In the genomic region with DNA sequence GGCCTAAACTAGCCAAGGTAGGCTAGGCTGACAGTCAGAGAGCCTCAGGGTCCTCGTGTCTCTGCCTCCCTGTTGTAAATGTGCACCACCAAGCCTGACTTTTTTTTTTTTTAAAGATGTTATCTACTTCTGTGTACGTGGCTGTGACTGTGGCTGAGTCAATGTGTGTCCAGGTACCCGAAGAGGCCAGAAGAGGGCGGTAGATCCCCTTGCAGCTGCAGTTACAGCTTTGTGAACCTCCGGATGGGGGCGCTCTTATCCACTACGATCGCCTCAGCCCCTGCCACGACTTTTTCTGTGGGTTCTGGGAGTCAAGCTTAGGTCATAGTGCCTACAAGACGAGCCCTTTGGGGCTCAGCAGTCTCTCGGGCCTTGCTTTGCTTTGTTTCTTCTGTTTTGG, we compare ENCODE assay signal across 11 mouse cellular contexts. TPM values are rescaled to one million over a fixed set of nuclear protein-coding genes. Genes with fewer than 3 reads are reported as not detected.
A peak's percentile ranks its signal among the peaks of the same experiment; 100 is the strongest.
DNase-seq lines count a peak whose midpoint lies in the region; ATAC-seq and TF ChIP-seq lines count a peak whose summit lies in the region.
"Had no signal": no experiment of that assay in that cellular context is flagged by ENCODE, and none has a peak within 500 bp of the region (broad histone marks: within the 10 kb centered on the region; RNA-seq: fewer than 3 reads in every experiment).

No protein-coding gene starts in this region.

- H3K4me2 ChIP-seq in heart, embryonic 12.5 days: no peak overlapping the region
- H3K4me2 ChIP-seq: embryonic facial prominence, embryonic 13.5 days; limb, embryonic 12.5 days; stomach, embryonic 15.5 days had no signal

- TF ChIP-seq POLR2A in heart, adult 2 months (IDR thresholded peaks at IDR 0.05; ENCODE audit: insufficient read depth, low read depth, low read length): no peak
- no peak for TF ChIP-seq POLR2A in liver, adult 2 months (IDR thresholded peaks at IDR 0.05; ENCODE audit: extremely low read depth, insufficient read depth, low read length)

- intact Hi-C loops in heart, adult 2 months (cut with DNase I): loop anchor here (1.0 kb wide), 1 partner anchor 127 kb away; no protein-coding TSS in a partner anchor

- H3K27me3 ChIP-seq in heart, adult 2 months (ENCODE audit: control insufficient read depth, insufficient read depth, low read length): no peaks in the 10 kb centered on the region
- H3K27me3 ChIP-seq in heart, embryonic 12.5 days (replicated peaks): no peaks in the 10 kb centered on the region
- 0 out of 2 replicates have a peak, but pooled peaks cover 2% of the 10 kb centered on the region for H3K27me3 ChIP-seq in liver, adult 2 months (ENCODE audit: control insufficient read depth, insufficient read depth, low read length)
- H3K27me3 ChIP-seq: embryonic facial prominence, embryonic 13.5 days; limb, embryonic 12.5 days; stomach, embryonic 15.5 days had no signal

- no peak for TF ChIP-seq EP300 in heart, adult 2 months (IDR thresholded peaks at IDR 0.05; ENCODE audit: insufficient read depth, low read depth, low read length)

- peak; percentile 24 to 47 for DNase-seq in heart, adult 2 months
- DNase-seq in 3T3-L1 (ENCODE audit: low read depth, low spot score) (peak; percentile 47), MEL-GATA-1-ER (ENCODE audit: extremely low read depth, low read depth) (peak; percentile 41)
- DNase-seq in gastrocnemius, postnatal 10 days: peak; percentile 65
- DNase-seq in liver, adult 2 months (ENCODE audit: extremely low read depth, low read depth, low spot score): no peak
- DNase-seq in spleen, adult 12 weeks (ENCODE audit: low spot score): peak; percentile 26

- no peak overlapping the region for H3K4me3 ChIP-seq in heart, adult 2 months
- H3K4me3 ChIP-seq in heart, embryonic 12.5 days: no peak overlapping the region
- no peak overlapping the region for H3K4me3 ChIP-seq in liver, adult 2 months (ENCODE audit: insufficient read depth, low read depth, low read length)
- H3K4me3 ChIP-seq: embryonic facial prominence, embryonic 13.5 days; limb, embryonic 12.5 days; stomach, embryonic 15.5 days had no signal

- H3K9me3 ChIP-seq in heart, embryonic 12.5 days (replicated peaks): peaks cover 15% of the 10 kb centered on the region
- H3K9me3 ChIP-seq: stomach, embryonic 15.5 days had no signal

- 28% methylated on average over 11 of the region's 11 CpGs for WGBS in heart, adult 2 months
- 26% methylated on average over 11 of the region's 11 CpGs for WGBS in heart, embryonic 12.5 days
- 28% methylated on average over 11 of the region's 11 CpGs for WGBS in liver, adult 2 months

- ATAC-seq in heart, embryonic 12.5 days (ENCODE audit: insufficient number of reproducible peaks, low FRiP score): no peak
- ATAC-seq in erythroid progenitor cell, adult 5-6 weeks (replicated peaks; ENCODE audit: low FRiP score, poor library complexity, severe bottlenecking): no peak

- H3K36me3 ChIP-seq in heart, adult 2 months (ENCODE audit: control insufficient read depth, insufficient read depth, low read length): no peaks in the 10 kb centered on the region
- H3K36me3 ChIP-seq in heart, embryonic 12.5 days: no peaks in the 10 kb centered on the region
- H3K36me3 ChIP-seq in liver, adult 2 months (ENCODE audit: control insufficient read depth, insufficient read depth, low read length): no peaks in the 10 kb centered on the region
- H3K36me3 ChIP-seq: embryonic facial prominence, embryonic 13.5 days; limb, embryonic 12.5 days; stomach, embryonic 15.5 days had no signal

- peak; percentile 78 for TF ChIP-seq CTCF in heart, adult 2 months (IDR thresholded peaks at IDR 0.05)
- peak; percentile 60 for TF ChIP-seq CTCF in liver, adult 2 months (IDR thresholded peaks at IDR 0.05; ENCODE audit: low read depth, low read length)

- H3K4me1 ChIP-seq in heart, adult 2 months (ENCODE audit: control insufficient read depth, insufficient read depth, low read length): no peaks in the 10 kb centered on the region
- H3K4me1 ChIP-seq in heart, embryonic 12.5 days (replicated peaks): no peaks in the 10 kb centered on the region
- H3K4me1 ChIP-seq in liver, adult 2 months (ENCODE audit: control insufficient read depth, insufficient read depth, low read length): no peaks in the 10 kb centered on the region
- H3K4me1 ChIP-seq: embryonic facial prominence, embryonic 13.5 days; limb, embryonic 12.5 days; stomach, embryonic 15.5 days had no signal

- no peak overlapping the region for H3K27ac ChIP-seq in heart, adult 2 months
- H3K27ac ChIP-seq in heart, embryonic 12.5 days (ENCODE audit: poor library complexity, severe bottlenecking): no peak overlapping the region
- no peak overlapping the region for H3K27ac ChIP-seq in liver, adult 2 months (replicated peaks; ENCODE audit: insufficient read depth, low read depth, low read length)
- H3K27ac ChIP-seq: embryonic facial prominence, embryonic 13.5 days; limb, embryonic 12.5 days; stomach, embryonic 15.5 days had no signal

- no peaks in the 10 kb centered on the region for H3K79me2 ChIP-seq in heart, adult 2 months (replicated peaks; ENCODE audit: control insufficient read depth, insufficient read depth, low read length)
- H3K79me2 ChIP-seq in liver, adult 2 months (ENCODE audit: control insufficient read depth, insufficient read depth, low read length): no peaks in the 10 kb centered on the region

- no peak overlapping the region for H3K9ac ChIP-seq in heart, adult 2 months (ENCODE audit: low read depth, low read length)
- no peak overlapping the region for H3K9ac ChIP-seq in heart, embryonic 12.5 days
- H3K9ac ChIP-seq in liver, adult 2 months (ENCODE audit: low read depth, low read length): no peak overlapping the region
- H3K9ac ChIP-seq: embryonic facial prominence, embryonic 13.5 days; limb, embryonic 12.5 days; stomach, embryonic 15.5 days had no signal

RNA-seq across cellular contexts. Expression of a gene that starts 10.3 kb away (rescaled TPM):
- not detected for total RNA-seq in heart, adult 2 months (2021)
- not detected in 2 replicates for polyA plus RNA-seq in heart, adult 2 months (2012; rRNA removed)
- polyA plus RNA-seq in heart, embryonic 12.5 days (2016; fragmentation: Nextera tagmentation; extraction: Ambion mirVana): 0.21 TPM in 1 of 2 replicates, not detected in the other
- not detected for total RNA-seq in gastrocnemius, postnatal 10 days (2021)
- total RNA-seq in liver, adult 2 months (2014; rRNA removed): 0.28 TPM in 1 of 2 replicates, not detected in the other
- 0.19 and 0.37 TPM in 2 replicates for polyA plus RNA-seq in liver, adult 2 months (2012; rRNA removed)
- not detected in 2 replicates for total RNA-seq in erythroid progenitor cell, adult 5-6 weeks (2015; ENCODE audit: low replicate concordance)
- not detected in 2 replicates for total RNA-seq in erythroid progenitor cell, adult 5-6 weeks (2017; ENCODE audit: low replicate concordance)
- polyA plus RNA-seq: embryonic facial prominence, embryonic 13.5 days; limb, embryonic 12.5 days had no signal

RNA-seq across cellular contexts. Expression of a gene that starts 43.5 kb away (rescaled TPM):
- total RNA-seq in heart, adult 2 months (2021): 10 to 100 TPM; 19.0 to 22.2 TPM
- 6.9 and 7.5 TPM in 2 replicates for polyA plus RNA-seq in heart, adult 2 months (2012; rRNA removed)
- 7.0 and 7.8 TPM in 2 replicates for polyA plus RNA-seq in heart, embryonic 12.5 days (2016; fragmentation: Nextera tagmentation; extraction: Ambion mirVana)
- total RNA-seq in gastrocnemius, postnatal 10 days (2021): 10 to 100 TPM in 1 of 2 experiments, 1 to 10 TPM in 1; 9.2 to 14.2 TPM
- 9.3 and 11.2 TPM in 2 replicates for total RNA-seq in liver, adult 2 months (2014; rRNA removed)
- polyA plus RNA-seq in liver, adult 2 months (2012; rRNA removed): 4.3 and 5.7 TPM in 2 replicates
- 70.6 and 76.3 TPM in 2 replicates for total RNA-seq in erythroid progenitor cell, adult 5-6 weeks (2015; ENCODE audit: low replicate concordance)
- total RNA-seq in erythroid progenitor cell, adult 5-6 weeks (2017; ENCODE audit: low replicate concordance): 89.0 and 113 TPM in 2 replicates

RNA-seq across cellular contexts. Expression of a gene that starts 52.7 kb away (rescaled TPM):
- total RNA-seq in heart, adult 2 months (2021): under 1 TPM; 0.16 to 0.37 TPM
- 0.53 and 0.90 TPM in 2 replicates for polyA plus RNA-seq in heart, adult 2 months (2012; rRNA removed)
- 0.09 TPM in 1 of 2 replicates, not detected in the other for polyA plus RNA-seq in heart, embryonic 12.5 days (2016; fragmentation: Nextera tagmentation; extraction: Ambion mirVana)
- total RNA-seq in gastrocnemius, postnatal 10 days (2021): under 1 TPM; 0.23 to 0.59 TPM
- not detected in 2 replicates for total RNA-seq in liver, adult 2 months (2014; rRNA removed)
- polyA plus RNA-seq in liver, adult 2 months (2012; rRNA removed): 0.10 and 0.12 TPM in 2 replicates
- total RNA-seq in erythroid progenitor cell, adult 5-6 weeks (2015; ENCODE audit: low replicate concordance): 0.42 TPM in 1 of 2 replicates, not detected in the other
- total RNA-seq in erythroid progenitor cell, adult 5-6 weeks (2017; ENCODE audit: low replicate concordance): 0.64 TPM in 1 of 2 replicates, not detected in the other
- polyA plus RNA-seq: embryonic facial prominence, embryonic 13.5 days had no signal
